Mouse (Mus musculus) kidney, postnatal 14 days (tissue): ENCODE data around the gene Smim14.
A peak's percentile ranks its signal among the peaks of the same experiment; 100 is the strongest.
"Not testable (repeated sequence)": the region's sequence is repeated elsewhere in the genome, so short reads cannot be mapped to it uniquely, and the experiment has no call there.

Source experiments
- DNase-seq: peaks from one replicate; pipeline ENCODE4 v3.0.0; 2022; ENCODE audit warnings: mixed read lengths

Gene Smim14

GRCm38 (mm10) chr5:65536751-65537419 is at the start of gene Smim14, which contains the start of gene Ube2k:
Gene Smim14, minus strand, starts transcription at chr5:65537184.
Gene Ube2k, plus strand, starts transcription at chr5:65537233.
- peak; percentile 96 for DNase-seq

- DNase-seq = peak; percentile 19
These were observed 49.3 kb upstream of the Smim14 start for GRCm38 (mm10) chr5:65586291-65586690.

GRCm38 (mm10) chr5:65578545-65578944 is 41.6 kb upstream of the Smim14 start:
- no peak for DNase-seq

- DNase-seq = no peak
These were observed 38.9 kb upstream of the Smim14 start for GRCm38 (mm10) chr5:65575896-65576295.

GRCm38 (mm10) chr5:65574876-65575275 is 37.9 kb upstream of the Smim14 start:
- no peak for DNase-seq

- DNase-seq = no peak
These were observed 28.5 kb upstream of the Smim14 start for GRCm38 (mm10) chr5:65565486-65565885.

GRCm38 (mm10) chr5:65561125-65561893 is 24.3 kb upstream of the Smim14 start:
- DNase-seq = no peak

GRCm38 (mm10) chr5:65557109-65557508 is 20.1 kb upstream of the Smim14 start:
- no peak for DNase-seq

- no peak for DNase-seq
These were observed 12.7 kb upstream of the Smim14 start for GRCm38 (mm10) chr5:65549677-65550076.

GRCm38 (mm10) chr5:65544616-65545015 is 7.6 kb upstream of the Smim14 start:
- no peak for DNase-seq

- DNase-seq = no peak
These were observed 6.5 kb upstream of the Smim14 start for GRCm38 (mm10) chr5:65543491-65543890.

GRCm38 (mm10) chr5:65541889-65542288 is 4.9 kb upstream of the Smim14 start:
- DNase-seq = no peak

GRCm38 (mm10) chr5:65539786-65540185 is 2.8 kb upstream of the Smim14 start:
- no peak for DNase-seq

GRCm38 (mm10) chr5:65538829-65539228 is 1.8 kb upstream of the Smim14 start:
- no peak for DNase-seq

GRCm38 (mm10) chr5:65538121-65538520 is 1.1 kb upstream of the Smim14 start:
- DNase-seq = no peak

- DNase-seq = peak; percentile 72
These were observed 562 bp upstream of the Smim14 start for GRCm38 (mm10) chr5:65537420-65538071.

- not testable (repeated sequence) for DNase-seq
These were observed 917 bp downstream of the Smim14 start for GRCm38 (mm10) chr5:65536068-65536465.

GRCm38 (mm10) chr5:65535457-65536067 is 1.4 kb downstream of the Smim14 start:
- DNase-seq = peak; percentile 45

GRCm38 (mm10) chr5:65534496-65534895 is 2.5 kb downstream of the Smim14 start:
- peak; percentile 12 for DNase-seq

- no peak for DNase-seq
These were observed 5.7 kb downstream of the Smim14 start for GRCm38 (mm10) chr5:65531283-65531682.

- peak; percentile 34 for DNase-seq
These were observed 11.1 kb downstream of the Smim14 start for GRCm38 (mm10) chr5:65525674-65526443.

GRCm38 (mm10) chr5:65524831-65525230 is 12.2 kb downstream of the Smim14 start:
- no peak for DNase-seq
